Mouse (Mus musculus): ENCODE results near the gene Fzd4. TPM values are rescaled to one million over a fixed set of nuclear protein-coding genes. Genes with fewer than 3 reads are reported as not detected.

Fzd4 gene
- under 1 TPM in 1 of 2 experiments, not detected in 1; 0.09 TPM for total RNA-seq (2023)

DNA sequence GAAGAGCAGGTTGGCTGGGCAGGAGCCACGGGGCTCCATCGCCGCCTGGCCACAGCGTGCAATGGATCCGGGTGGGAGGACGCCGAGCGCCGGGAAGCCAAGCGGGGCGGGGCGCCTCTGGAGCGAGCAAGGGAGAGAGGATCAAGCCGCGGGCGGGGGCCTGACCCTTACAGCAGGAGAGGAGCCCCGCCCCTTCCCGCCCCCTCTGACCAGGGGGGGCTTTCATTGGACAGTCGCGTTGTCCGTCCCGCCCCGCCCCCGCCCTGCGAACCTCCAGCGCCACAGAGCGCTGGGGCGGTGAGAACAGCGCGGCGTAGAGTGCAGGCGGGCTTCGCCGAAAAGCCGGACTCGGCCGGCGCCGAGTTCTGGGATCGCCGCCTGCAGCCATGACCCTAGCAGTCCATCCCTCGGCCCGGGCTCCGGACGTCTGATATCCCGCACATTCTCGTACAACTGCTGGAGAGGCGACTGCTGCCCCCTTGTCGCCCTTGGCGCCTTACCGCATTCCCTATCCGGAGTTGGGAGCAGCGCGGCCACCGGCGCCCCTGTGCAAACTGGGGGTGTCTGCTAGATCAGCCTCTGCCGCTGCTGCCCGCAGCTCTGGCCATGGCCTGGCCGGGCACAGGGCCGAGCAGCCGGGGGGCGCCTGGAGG is at the start of gene Fzd4, which contains the start of gene Tmem135:
Gene Fzd4 (plus strand): TSS at position 275 of the 653 bp plus-strand sequence.
Gene Tmem135 (minus strand): TSS at position 142 of the 653 bp plus-strand sequence.

Other genes starting within 250 kb of the Fzd4 start
- gene Tmem135, start 133 bp upstream of the Fzd4 start, total RNA-seq (2023): 10 to 100 TPM; 45.6 to 46.3 TPM
- gene Prss23, start 122.8 kb downstream of the Fzd4 start, total RNA-seq (2023): not detected
- not detected for gene Me3, start 228.0 kb downstream of the Fzd4 start, total RNA-seq (2023)